Mouse (Mus musculus): ENCODE results near the gene Tas2r119. TPM values are rescaled to one million over a fixed set of nuclear protein-coding genes. Genes with fewer than 3 reads are reported as not detected.

Gene Tas2r119
- total and polyA plus RNA-seq, 2 experiments from 2014 or later = not detected

- Histone ChIP-seq H3K36me3 (replicated peaks; ENCODE audit: control insufficient read depth, insufficient read depth, low read length) (no peaks in the 10 kb centered on the region), H3K4me1 (ENCODE audit: control insufficient read depth, insufficient read depth) (no peaks in the 10 kb centered on the region), H3K27me3 (ENCODE audit: control insufficient read depth, insufficient read depth, low read length) (no peaks in the 10 kb centered on the region), H3K9ac (replicated peaks; ENCODE audit: low read depth, low read length) (no peak overlapping the region), H3K4me3 (ENCODE audit: low read depth, low read length) (no peak overlapping the region), H3K9me3 (replicated peaks; ENCODE audit: control insufficient read depth, low read length) (no peaks in the 10 kb centered on the region), H3K4me2 (ENCODE audit: low read depth, low read length) (no peak overlapping the region), H3K27ac (ENCODE audit: low read depth) (no peak overlapping the region)
- 82% methylated on average over 1 of the region's 1 CpGs for WGBS
- DNase-seq (ENCODE audit: low spot score) (no peak), ATAC-seq (ENCODE audit: insufficient read depth, low read depth) (no peak)
- TF ChIP-seq EP300 (IDR thresholded peaks at IDR 0.05; ENCODE audit: low read depth) = no peak
- TF ChIP-seq CTCF (IDR thresholded peaks at IDR 0.05; ENCODE audit: low read depth) = no peak
These were observed 3.1 kb downstream of the Tas2r119 start for GRCm38 (mm10) chr15:32180010-32180725.

GRCm38 (mm10) chr15:32182026-32182425 is 4.9 kb downstream of the Tas2r119 start:
- ATAC-seq (ENCODE audit: insufficient read depth, low read depth) (no peak), DNase-seq (ENCODE audit: low spot score) (no peak)
- H3K27me3 ChIP-seq (ENCODE audit: control insufficient read depth, insufficient read depth, low read length) = no peaks in the 10 kb centered on the region
- H3K4me3 ChIP-seq (ENCODE audit: low read depth, low read length) = no peak overlapping the region
- no peak overlapping the region for H3K27ac ChIP-seq (ENCODE audit: low read depth)
- H3K4me1 ChIP-seq (ENCODE audit: control insufficient read depth, insufficient read depth) = no peaks in the 10 kb centered on the region
- no peak overlapping the region for H3K9ac ChIP-seq (replicated peaks; ENCODE audit: low read depth, low read length)
- WGBS = 92% methylated on average over 1 of the region's 1 CpGs
- no peaks in the 10 kb centered on the region for H3K9me3 ChIP-seq (replicated peaks; ENCODE audit: control insufficient read depth, low read length)
- H3K4me2 ChIP-seq (ENCODE audit: low read depth, low read length) = no peak overlapping the region
- H3K36me3 ChIP-seq (replicated peaks; ENCODE audit: control insufficient read depth, insufficient read depth, low read length) = no peaks in the 10 kb centered on the region
- TF ChIP-seq EP300 (IDR thresholded peaks at IDR 0.05; ENCODE audit: low read depth) = no peak
- no peak for TF ChIP-seq CTCF (IDR thresholded peaks at IDR 0.05; ENCODE audit: low read depth)

- Histone ChIP-seq H3K27me3 (ENCODE audit: control insufficient read depth, insufficient read depth, low read length) (no peaks in the 10 kb centered on the region), H3K4me3 (ENCODE audit: low read depth, low read length) (no peak overlapping the region), H3K4me1 (ENCODE audit: control insufficient read depth, insufficient read depth) (no peaks in the 10 kb centered on the region), H3K9ac (replicated peaks; ENCODE audit: low read depth, low read length) (no peak overlapping the region), H3K4me2 (ENCODE audit: low read depth, low read length) (no peak overlapping the region), H3K27ac (ENCODE audit: low read depth) (no peak overlapping the region), H3K9me3 (replicated peaks; ENCODE audit: control insufficient read depth, low read length) (no peaks in the 10 kb centered on the region), H3K36me3 (replicated peaks; ENCODE audit: control insufficient read depth, insufficient read depth, low read length) (no peaks in the 10 kb centered on the region)
- DNase-seq (ENCODE audit: low spot score) (no peak), ATAC-seq (ENCODE audit: insufficient read depth, low read depth) (no peak)
- no peak for TF ChIP-seq EP300 (IDR thresholded peaks at IDR 0.05; ENCODE audit: low read depth)
- no peak for TF ChIP-seq CTCF (IDR thresholded peaks at IDR 0.05; ENCODE audit: low read depth)
These were observed 7.9 kb downstream of the Tas2r119 start for GRCm38 (mm10) chr15:32184964-32185363.

- Histone ChIP-seq H3K4me1 (ENCODE audit: control insufficient read depth, insufficient read depth) (no peaks in the 10 kb centered on the region), H3K36me3 (replicated peaks; ENCODE audit: control insufficient read depth, insufficient read depth, low read length) (no peaks in the 10 kb centered on the region), H3K4me2 (ENCODE audit: low read depth, low read length) (no peak overlapping the region), H3K4me3 (ENCODE audit: low read depth, low read length) (no peak overlapping the region), H3K9ac (replicated peaks; ENCODE audit: low read depth, low read length) (no peak overlapping the region), H3K27me3 (ENCODE audit: control insufficient read depth, insufficient read depth, low read length) (no peaks in the 10 kb centered on the region), H3K9me3 (replicated peaks; ENCODE audit: control insufficient read depth, low read length) (no peaks in the 10 kb centered on the region), H3K27ac (ENCODE audit: low read depth) (no peak overlapping the region)
- ATAC-seq (ENCODE audit: insufficient read depth, low read depth) (no peak), DNase-seq (ENCODE audit: low spot score) (no peak)
- TF ChIP-seq CTCF (IDR thresholded peaks at IDR 0.05; ENCODE audit: low read depth) = no peak
- no peak for TF ChIP-seq EP300 (IDR thresholded peaks at IDR 0.05; ENCODE audit: low read depth)
- 63% methylated on average over 3 of the region's 3 CpGs for WGBS
These were observed 12.8 kb downstream of the Tas2r119 start for GRCm38 (mm10) chr15:32189879-32190278.

- H3K4me3 ChIP-seq (ENCODE audit: low read depth, low read length) = no peak overlapping the region
- WGBS = 78% methylated on average over 6 of the region's 6 CpGs
- H3K9me3 ChIP-seq (replicated peaks; ENCODE audit: control insufficient read depth, low read length) = no peaks in the 10 kb centered on the region
- no peak overlapping the region for H3K27ac ChIP-seq (ENCODE audit: low read depth)
- no peaks in the 10 kb centered on the region for H3K27me3 ChIP-seq (ENCODE audit: control insufficient read depth, insufficient read depth, low read length)
- DNase-seq (ENCODE audit: low spot score) (no peak), ATAC-seq (ENCODE audit: insufficient read depth, low read depth) (no peak)
- no peak overlapping the region for H3K9ac ChIP-seq (replicated peaks; ENCODE audit: low read depth, low read length)
- no peaks in the 10 kb centered on the region for H3K4me1 ChIP-seq (ENCODE audit: control insufficient read depth, insufficient read depth)
- H3K4me2 ChIP-seq (ENCODE audit: low read depth, low read length) = no peak overlapping the region
- TF ChIP-seq CTCF (IDR thresholded peaks at IDR 0.05; ENCODE audit: low read depth) (no peak), EP300 (IDR thresholded peaks at IDR 0.05; ENCODE audit: low read depth) (no peak)
- H3K36me3 ChIP-seq (replicated peaks; ENCODE audit: control insufficient read depth, insufficient read depth, low read length) = no peaks in the 10 kb centered on the region
These were observed 13.3 kb downstream of the Tas2r119 start for GRCm38 (mm10) chr15:32190436-32190835.

GRCm38 (mm10) chr15:32192948-32193347 is 15.9 kb downstream of the Tas2r119 start:
- no peak overlapping the region for H3K4me2 ChIP-seq (ENCODE audit: low read depth, low read length)
- TF ChIP-seq EP300 (IDR thresholded peaks at IDR 0.05; ENCODE audit: low read depth) (no peak), CTCF (IDR thresholded peaks at IDR 0.05; ENCODE audit: low read depth) (no peak)
- WGBS = 65% methylated on average over 1 of the region's 1 CpGs
- H3K27me3 ChIP-seq (ENCODE audit: control insufficient read depth, insufficient read depth, low read length) = no peaks in the 10 kb centered on the region
- H3K9me3 ChIP-seq (replicated peaks; ENCODE audit: control insufficient read depth, low read length) = no peaks in the 10 kb centered on the region
- H3K36me3 ChIP-seq (replicated peaks; ENCODE audit: control insufficient read depth, insufficient read depth, low read length) = no peaks in the 10 kb centered on the region
- no peak for ATAC-seq (ENCODE audit: insufficient read depth, low read depth)
- no peak overlapping the region for H3K27ac ChIP-seq (ENCODE audit: low read depth)
- no peak overlapping the region for H3K4me3 ChIP-seq (ENCODE audit: low read depth, low read length)
- no peaks in the 10 kb centered on the region for H3K4me1 ChIP-seq (ENCODE audit: control insufficient read depth, insufficient read depth)
- DNase-seq (ENCODE audit: low spot score) = no peak
- H3K9ac ChIP-seq (replicated peaks; ENCODE audit: low read depth, low read length) = no peak overlapping the region
